ENCODE assay signal across 10 mouse cellular contexts in the genomic region with DNA sequence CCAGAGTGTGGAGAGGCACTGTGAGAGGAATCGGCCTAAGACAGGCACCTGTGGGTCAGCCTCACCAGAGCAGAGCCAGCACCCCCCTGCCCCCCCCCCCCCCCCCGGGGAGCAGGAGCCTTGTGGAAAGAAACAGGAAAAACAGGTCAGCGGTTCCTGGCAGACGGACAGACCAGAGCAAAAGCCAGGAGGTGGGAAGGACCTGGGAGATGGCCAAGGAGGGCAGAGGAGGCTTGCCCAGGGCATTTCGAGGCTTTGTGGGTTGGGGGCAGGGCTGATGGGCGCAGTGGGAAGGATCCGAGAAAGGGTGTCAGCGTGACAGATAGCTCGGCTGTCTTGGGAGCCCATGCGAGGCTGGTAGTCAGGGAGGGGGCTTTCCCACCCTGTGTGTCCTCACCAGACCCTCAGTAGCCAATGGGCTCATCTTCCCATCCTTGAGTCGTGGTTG. TPM values are rescaled to one million over a fixed set of nuclear protein-coding genes. Genes with fewer than 3 reads are reported as not detected.
DNase-seq lines count a peak whose midpoint lies in the region; ATAC-seq and TF ChIP-seq lines count a peak whose summit lies in the region.
"Had no signal": no experiment of that assay in that cellular context is flagged by ENCODE, and none has a peak within 500 bp of the region (broad histone marks: within the 10 kb centered on the region; RNA-seq: fewer than 3 reads in every experiment).

No protein-coding gene starts in this region.

- H3K27me3 ChIP-seq in limb, embryonic 15.5 days = no peaks in the 10 kb centered on the region
- peaks cover 12% of the 10 kb centered on the region; the same call in 1 of the 2 replicates for H3K27me3 ChIP-seq in limb, embryonic 10.5 days (ENCODE audit: low read depth, poor library complexity, severe bottlenecking)
- no peaks in the 10 kb centered on the region for H3K27me3 ChIP-seq in forebrain, postnatal 0 days (ENCODE audit: insufficient read depth, low read length)
- H3K27me3 ChIP-seq: liver, embryonic 13.5 days; stomach, embryonic 15.5 days had no signal

- TF ChIP-seq POLR2A in lung, adult 2 months (IDR thresholded peaks at IDR 0.05; ENCODE audit: borderline replicate concordance, extremely low read depth, low read depth, low read length) = no peak

- DNase-seq in limb, embryonic 10.5 days (ENCODE audit: low spot score) = no peak
- DNase-seq in brain, adult 2 months (ENCODE audit: low read depth, low spot score) = peak; percentile 81
- DNase-seq in forebrain, postnatal 0 days = peak; percentile 40
- DNase-seq in lung, adult 2 months = peak; percentile 76
- DNase-seq in thymus, adult 18-20 months = no peak
- DNase-seq in embryo, embryonic 10.5 days (ENCODE audit: low spot score) = no peak
- DNase-seq in left cerebral cortex, adult 11 months (ENCODE audit: low spot score) = no peak
- DNase-seq: liver, embryonic 13.5 days had no signal

- 62% methylated on average over 10 of the region's 11 CpGs for WGBS in limb, embryonic 15.5 days
- 62% methylated on average over 11 of the region's 11 CpGs for WGBS in limb, embryonic 10.5 days
- WGBS in forebrain, postnatal 0 days = 52% methylated on average over 10 of the region's 11 CpGs
- WGBS in lung, adult 2 months = 30% methylated on average over 11 of the region's 11 CpGs

- H3K4me3 ChIP-seq in limb, embryonic 15.5 days = no peak overlapping the region
- H3K4me3 ChIP-seq in limb, embryonic 10.5 days = no peak overlapping the region
- H3K4me3 ChIP-seq in forebrain, postnatal 0 days (ENCODE audit: low read depth, low read length) = no peak overlapping the region
- H3K4me3 ChIP-seq in lung, adult 2 months (replicated peaks; ENCODE audit: extremely low read depth, low read depth, low read length) = no peak overlapping the region
- H3K4me3 ChIP-seq: liver, embryonic 13.5 days; stomach, embryonic 15.5 days had no signal

- ATAC-seq in limb, embryonic 15.5 days (ENCODE audit: insufficient number of reproducible peaks, low FRiP score, low TSS enrichment, low read depth) = no peak
- 0 out of 2 replicates have a peak, but pooled peaks have one; percentile 6 for ATAC-seq in forebrain, postnatal 0 days

- no peaks in the 10 kb centered on the region for H3K9me3 ChIP-seq in limb, embryonic 15.5 days
- no peaks in the 10 kb centered on the region for H3K9me3 ChIP-seq in limb, embryonic 10.5 days (replicated peaks)
- H3K9me3 ChIP-seq in forebrain, postnatal 0 days (ENCODE audit: low read length) = no peaks in the 10 kb centered on the region
- H3K9me3 ChIP-seq: liver, embryonic 13.5 days; stomach, embryonic 15.5 days had no signal

- H3K27ac ChIP-seq in limb, embryonic 15.5 days = peak overlapping the region; percentile 33
- no peak overlapping the region for H3K27ac ChIP-seq in limb, embryonic 10.5 days
- peak overlapping the region; percentile 67 for H3K27ac ChIP-seq in forebrain, postnatal 0 days (ENCODE audit: low read depth, low read length)
- H3K27ac ChIP-seq: liver, embryonic 13.5 days had no signal

- H3K4me1 ChIP-seq in limb, embryonic 15.5 days = peaks cover 24% of the 10 kb centered on the region
- H3K4me1 ChIP-seq in limb, embryonic 10.5 days = peaks cover 30% of the 10 kb centered on the region
- H3K4me1 ChIP-seq in forebrain, postnatal 0 days (ENCODE audit: insufficient read depth) = no peaks in the 10 kb centered on the region
- H3K4me1 ChIP-seq in lung, adult 2 months (ENCODE audit: control insufficient read depth, insufficient read depth, low read length) = peaks cover 64% of the 10 kb centered on the region
- H3K4me1 ChIP-seq: stomach, embryonic 15.5 days had no signal

- H3K9ac ChIP-seq in limb, embryonic 15.5 days = no peak overlapping the region
- peak overlapping the region; percentile 6; the same call in 1 of the 2 replicates for H3K9ac ChIP-seq in forebrain, postnatal 0 days
- H3K9ac ChIP-seq: liver, embryonic 13.5 days; stomach, embryonic 15.5 days had no signal

- no peak overlapping the region for H3K4me2 ChIP-seq in limb, embryonic 15.5 days
- no peak overlapping the region for H3K4me2 ChIP-seq in forebrain, postnatal 0 days (ENCODE audit: low read depth)
- H3K4me2 ChIP-seq: liver, embryonic 13.5 days; stomach, embryonic 15.5 days had no signal

- TF ChIP-seq CTCF in forebrain, postnatal 0 days (IDR thresholded peaks at IDR 0.05; ENCODE audit: low read depth) = no peak
- TF ChIP-seq CTCF in lung, adult 2 months (IDR thresholded peaks at IDR 0.05; ENCODE audit: insufficient read depth, low read length) = no peak

- H3K36me3 ChIP-seq in limb, embryonic 15.5 days = peaks cover 96% of the 10 kb centered on the region
- H3K36me3 ChIP-seq in limb, embryonic 10.5 days = no peaks in the 10 kb centered on the region
- H3K36me3 ChIP-seq in forebrain, postnatal 0 days (ENCODE audit: insufficient read depth) = peaks cover 84% of the 10 kb centered on the region
- H3K36me3 ChIP-seq: liver, embryonic 13.5 days had no signal

RNA-seq across cellular contexts. Expression of a gene that starts 31.6 kb away (rescaled TPM):
- 1.7 and 4.8 TPM in 2 replicates for polyA plus RNA-seq in limb, embryonic 15.5 days (2015; fragmentation: Nextera tagmentation; extraction: Ambion mirVana)
- polyA plus RNA-seq in limb, embryonic 10.5 days (2016; fragmentation: Nextera tagmentation; extraction: Ambion mirVana) = 0.16 and 0.45 TPM in 2 replicates
- total RNA-seq in forebrain, postnatal 0 days (2014; rRNA removed) = 0.92 and 1.7 TPM in 2 replicates
- polyA plus RNA-seq in forebrain, postnatal 0 days (2015; fragmentation: Nextera tagmentation; extraction: Ambion mirVana) = 1.9 and 2.0 TPM in 2 replicates
- polyA plus RNA-seq in lung, adult 2 months (2012; rRNA removed) = 2.2 and 2.3 TPM in 2 replicates

Comparison
In these comparisons a context has a peak if more than half of its experiments do, and no peak if none do; other contexts are left out.
1. DNase-seq: peak in brain, adult 2 months (single experiment), forebrain, postnatal 0 days (single experiment) and lung, adult 2 months (single experiment); none in limb, embryonic 10.5 days (single experiment), thymus, adult 18-20 months (0 of 2), embryo, embryonic 10.5 days (single experiment) and left cerebral cortex, adult 11 months (single experiment).